Mouse (Mus musculus): ENCODE results near the gene Olfr507.
"Not testable (repeated sequence)": the region's sequence is repeated elsewhere in the genome, so short reads cannot be mapped to it uniquely, and the experiment has no call there.

The Olfr507 gene

DNA sequence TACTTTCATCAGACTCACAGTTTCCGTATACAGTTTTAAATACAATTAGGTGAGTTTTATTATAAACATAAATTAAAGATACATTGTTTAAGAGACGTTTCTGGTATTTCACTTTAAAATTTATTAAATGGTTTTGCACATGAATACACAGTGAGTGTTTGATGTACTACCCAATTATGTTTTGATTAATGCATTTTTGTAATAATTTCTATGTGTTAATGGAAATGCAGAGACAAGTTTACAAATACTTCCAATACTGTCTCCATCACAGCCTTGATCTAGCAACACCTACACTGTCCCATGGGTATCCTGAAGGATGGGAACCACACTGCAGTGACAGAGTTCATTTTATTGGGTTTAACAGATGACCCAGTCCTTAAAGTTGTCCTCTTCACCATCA is at the start of gene Olfr507:
Olfr507 (plus strand) TSS at position 301 of the 400 bp plus-strand sequence.
- no peak for DNase-seq (ENCODE audit: low read depth, low spot score)

DNA sequence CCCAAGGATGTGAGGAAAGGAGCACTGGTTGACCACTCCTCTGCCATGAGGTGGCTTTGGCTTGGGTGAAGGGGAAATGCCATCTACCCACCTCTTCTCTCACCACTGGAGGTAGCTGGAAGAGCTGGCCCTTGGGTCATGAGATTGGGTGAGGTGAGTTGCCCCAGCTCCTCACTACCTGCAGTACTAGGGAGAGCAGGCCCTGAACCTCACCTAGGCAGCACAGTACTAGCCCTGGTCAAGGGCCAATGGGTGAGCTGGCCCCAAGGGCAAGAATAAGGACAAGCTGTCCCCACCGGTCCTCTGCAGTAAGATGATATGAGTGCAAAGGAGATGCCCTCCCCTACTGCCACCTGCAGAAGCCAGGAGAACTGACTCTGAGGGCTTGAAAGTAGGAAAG is 31.8 kb upstream of the Olfr507 start:
- no peak for DNase-seq (ENCODE audit: low read depth, low spot score)

DNA sequence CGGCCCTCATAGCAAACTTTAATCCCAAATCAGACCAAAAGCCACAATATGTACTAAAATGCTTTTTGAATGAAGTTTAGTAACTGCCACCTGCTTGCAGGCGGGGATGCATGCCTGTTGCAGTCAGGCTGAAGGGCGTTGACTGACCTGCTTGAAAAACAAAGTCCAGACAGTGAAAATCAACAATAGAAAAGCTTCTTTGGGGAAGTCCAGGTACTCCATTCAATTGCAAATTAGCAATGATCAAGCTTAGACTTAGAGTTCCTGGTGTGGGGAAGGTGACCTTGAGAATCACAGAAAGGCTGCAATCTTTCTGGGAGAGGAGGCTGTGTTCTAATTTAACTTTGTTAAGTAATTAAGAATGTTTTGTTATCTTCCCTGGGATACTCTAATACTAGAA is 19.7 kb upstream of the Olfr507 start:
- DNase-seq (ENCODE audit: low read depth, low spot score), result not testable (repeated sequence)

DNA sequence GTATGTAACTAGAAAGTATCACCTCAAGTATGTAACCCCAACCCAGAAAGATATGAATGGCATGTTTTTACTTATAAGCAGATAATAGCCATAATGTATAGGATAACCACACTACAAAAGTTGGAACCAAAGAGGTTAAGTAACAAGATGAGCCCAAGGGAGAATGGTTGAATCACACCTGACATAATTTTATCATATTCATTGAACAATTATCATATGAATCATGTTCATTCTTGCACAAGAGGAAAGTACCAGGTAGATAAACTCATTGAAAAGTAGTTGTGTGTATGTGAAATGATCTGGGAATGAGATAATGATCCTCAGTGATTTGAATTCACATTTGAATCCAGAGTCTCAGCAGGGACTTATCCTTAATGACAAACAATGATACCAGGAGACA is 11.1 kb upstream of the Olfr507 start, which contains the start of gene Olfr506:
Olfr506 (plus strand) TSS at position 301 of the 400 bp plus-strand sequence.
- DNase-seq (ENCODE audit: low read depth, low spot score), result no peak

DNA sequence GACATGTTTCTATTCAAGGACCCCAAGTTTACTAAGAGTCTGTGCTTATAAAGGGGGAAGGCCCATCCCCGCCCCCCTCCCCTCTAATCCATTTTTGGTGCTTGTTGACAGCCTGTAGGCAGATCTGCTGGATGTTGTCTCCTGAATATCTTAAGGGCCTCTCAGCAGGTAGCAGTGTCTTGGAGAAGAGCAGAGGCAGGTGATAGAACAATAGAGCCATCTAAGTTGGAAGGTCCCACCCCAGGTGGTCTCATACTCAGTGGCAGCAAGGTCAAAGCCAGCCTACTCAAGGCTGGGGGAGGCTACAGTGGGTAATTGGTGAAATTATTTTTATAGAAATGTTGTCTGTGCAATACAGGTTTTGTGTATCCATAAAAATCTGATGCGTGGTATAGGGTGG is 7.5 kb upstream of the Olfr507 start:
- no peak for DNase-seq (ENCODE audit: low read depth, low spot score)

DNA sequence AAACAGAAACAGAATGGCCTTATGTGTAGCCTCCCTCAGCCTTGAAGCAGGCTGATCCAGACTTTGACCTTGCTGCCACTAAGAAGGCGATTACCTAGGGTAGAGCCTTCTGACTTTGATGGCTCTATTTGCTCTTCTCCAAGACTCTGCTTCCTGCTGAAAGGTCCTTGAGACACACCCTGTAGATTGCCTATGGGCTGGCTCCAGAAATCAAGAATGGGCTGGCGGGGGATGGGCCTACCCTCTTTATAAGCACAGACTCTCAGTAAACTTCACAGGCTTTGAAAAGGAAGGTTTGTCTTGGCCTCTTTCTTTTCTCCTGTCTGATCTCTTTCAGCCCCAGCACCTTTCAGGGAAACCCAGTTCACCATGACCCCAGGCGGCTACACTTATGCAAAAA is 4.8 kb upstream of the Olfr507 start:
- not testable (repeated sequence) for DNase-seq (ENCODE audit: low read depth, low spot score)

DNA sequence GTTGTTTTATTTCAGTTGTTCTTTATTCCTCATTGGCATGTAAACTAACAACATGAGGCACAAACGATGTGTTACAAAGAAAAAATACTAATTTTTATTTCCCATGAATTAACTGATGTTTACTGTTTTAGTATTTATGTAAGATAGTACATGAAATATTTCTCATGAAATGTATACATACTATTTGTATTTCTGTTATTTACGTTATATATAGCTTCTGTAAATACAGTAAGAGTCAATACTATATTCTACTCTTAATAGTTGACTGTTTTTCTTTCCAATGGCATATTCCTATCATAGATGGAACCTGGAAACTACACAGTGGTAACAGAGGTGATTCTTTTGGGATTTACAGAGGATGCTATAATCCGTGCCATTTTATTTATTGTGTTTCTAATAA is 8.1 kb downstream of the Olfr507 start, which contains the start of gene Olfr508:
Olfr508 (plus strand) TSS at position 301 of the 400 bp plus-strand sequence.
- no peak for DNase-seq (ENCODE audit: low read depth, low spot score)

DNA sequence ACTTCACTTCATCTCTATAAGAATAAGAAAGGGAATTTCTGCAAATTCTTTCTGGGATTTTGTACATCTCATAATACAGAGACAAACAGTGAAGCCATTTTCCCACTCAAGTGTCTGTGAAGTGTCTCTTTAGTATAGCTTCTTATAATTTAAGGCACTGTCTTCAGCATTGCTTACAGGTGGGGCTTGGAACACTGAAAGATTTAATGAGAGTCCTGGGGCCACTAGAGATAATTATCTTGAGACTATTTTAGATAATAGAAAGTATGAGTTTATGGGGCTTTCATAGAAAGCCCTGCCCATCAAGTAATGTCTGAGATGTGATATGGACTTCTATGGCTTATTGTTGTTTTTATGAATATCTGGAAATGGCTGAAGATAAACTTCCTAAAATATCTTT is 30.2 kb downstream of the Olfr507 start, which contains the start of gene Olfr509:
Olfr509 (minus strand) TSS at position 101 of the 400 bp plus-strand sequence.
- no peak for DNase-seq (ENCODE audit: low read depth, low spot score)

DNA sequence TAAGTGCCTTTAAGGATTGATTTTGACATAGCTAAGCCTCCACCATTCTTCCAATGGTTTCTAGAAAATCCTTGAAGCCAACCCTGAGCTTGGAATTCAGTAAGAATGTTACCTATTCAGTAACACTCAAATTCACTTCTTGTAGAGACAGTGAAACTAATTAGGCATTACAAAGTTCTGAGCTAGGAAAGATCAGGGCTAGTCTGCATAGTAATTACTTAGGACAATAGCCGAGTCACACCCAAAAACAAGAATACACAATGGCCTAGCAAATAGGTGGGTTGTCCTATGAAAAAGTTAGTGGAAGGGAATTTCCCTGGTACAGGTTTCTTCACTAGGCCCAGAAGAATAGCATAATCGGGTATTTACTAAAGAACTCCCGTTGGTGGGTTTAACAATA is 40.8 kb downstream of the Olfr507 start:
- no peak for DNase-seq (ENCODE audit: low read depth, low spot score)

DNA sequence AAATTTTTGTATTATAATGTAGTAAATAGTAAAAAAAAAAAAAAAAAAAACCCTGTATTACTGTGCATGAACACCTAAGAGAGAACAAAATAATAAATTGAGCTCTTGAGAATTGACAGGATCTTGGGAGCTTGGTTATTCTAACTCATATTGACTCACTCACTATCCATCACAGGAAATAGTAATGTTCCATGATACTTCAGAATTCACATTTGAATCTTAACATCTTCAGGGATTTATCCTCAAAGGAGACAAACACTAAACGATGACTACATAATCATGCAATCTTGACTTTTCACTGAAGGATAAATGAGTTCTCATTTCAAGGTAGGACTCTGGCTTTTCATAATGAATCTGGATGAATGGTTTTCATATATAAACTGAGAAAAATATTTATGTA is 44.5 kb downstream of the Olfr507 start, which contains the start of gene Olfr510:
Olfr510 (plus strand) TSS at position 301 of the 400 bp plus-strand sequence.
- DNase-seq (ENCODE audit: low read depth, low spot score), result no peak

DNA sequence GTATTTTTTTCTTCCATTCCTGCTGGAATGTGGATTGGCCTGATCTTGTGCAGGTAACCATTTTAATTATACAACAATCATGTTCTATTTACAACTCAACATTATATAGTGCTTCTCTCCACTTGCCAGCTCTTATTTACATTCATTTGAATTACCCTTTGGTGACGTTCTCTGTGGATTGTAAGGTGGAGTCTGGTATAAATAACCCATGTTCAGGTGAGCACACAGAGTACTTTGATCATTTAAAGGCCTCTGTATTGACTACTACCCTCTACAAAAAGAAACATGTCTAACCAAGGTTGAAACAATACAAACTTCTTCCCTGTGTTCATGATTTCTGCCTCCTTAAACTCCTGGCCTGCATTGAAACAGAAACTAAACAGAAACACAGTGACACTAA is 49.4 kb downstream of the Olfr507 start:
- no peak for DNase-seq (ENCODE audit: low read depth, low spot score)
